Mouse (Mus musculus) limb, embryonic 10.5 days (tissue): ENCODE results near the gene P4hb. TPM values are rescaled to one million over a fixed set of nuclear protein-coding genes. Genes with fewer than 3 reads are reported as not detected.

Experiments
- DNase-seq: peaks from one replicate; pipeline ENCODE4 v3.0.0-alpha.2; 2017; ENCODE audit warnings: low spot score
- H3K27ac ChIP-seq: fragments of 300-500 bp; sonication (generic); 2 replicates; pipeline ENCODE4 v1.5.1; 2016; ENCODE audit warnings: mild to moderate bottlenecking
- H3K27me3 ChIP-seq: fragments of 300-500 bp; sonication (generic); 2 replicates; pipeline ENCODE4 v1.6.1; 2016; ENCODE audit warnings: low read depth, mild to moderate bottlenecking; ENCODE audit not compliant: poor library complexity, severe bottlenecking
- H3K36me3 ChIP-seq: fragments of 300-500 bp; sonication (generic); 2 replicates; pipeline ENCODE4 v1.6.1; 2016; ENCODE audit warnings: mild to moderate bottlenecking, moderate library complexity
- H3K4me1 ChIP-seq: fragments of 300-500 bp; sonication (generic); 2 replicates; pipeline ENCODE4 v1.6.1; 2016
- H3K4me3 ChIP-seq: fragments of 300-500 bp; sonication (generic); 2 replicates; pipeline ENCODE4 v1.5.1; 2016; ENCODE audit warnings: mild to moderate bottlenecking, moderate library complexity
- H3K9me3 ChIP-seq: fragments of 300-500 bp; sonication (generic); replicated peaks from 2 replicates; pipeline ENCODE4 v1.6.1; 2016; ENCODE audit warnings: mild to moderate bottlenecking
- WGBS: fragments of 180-500 bp; shearing (Covaris S2); methylation state at CpG from one replicate; pipeline ENCODE4 v1.1.7; 2016; 5-methylcytosine and 5-hydroxymethylcytosine counted together
- polyA plus RNA-seq: library from polyadenylated mRNA; unstranded; fragments of >200 nt; fragmentation: Nextera tagmentation; extraction: Ambion mirVana; gene quantifications from 2 replicates; pipeline ENCODE4 v1.2.1, GENCODE M21; 2016

The P4hb gene
- polyA plus RNA-seq, 1 experiment from 2014 or later: 656 TPM

DNA sequence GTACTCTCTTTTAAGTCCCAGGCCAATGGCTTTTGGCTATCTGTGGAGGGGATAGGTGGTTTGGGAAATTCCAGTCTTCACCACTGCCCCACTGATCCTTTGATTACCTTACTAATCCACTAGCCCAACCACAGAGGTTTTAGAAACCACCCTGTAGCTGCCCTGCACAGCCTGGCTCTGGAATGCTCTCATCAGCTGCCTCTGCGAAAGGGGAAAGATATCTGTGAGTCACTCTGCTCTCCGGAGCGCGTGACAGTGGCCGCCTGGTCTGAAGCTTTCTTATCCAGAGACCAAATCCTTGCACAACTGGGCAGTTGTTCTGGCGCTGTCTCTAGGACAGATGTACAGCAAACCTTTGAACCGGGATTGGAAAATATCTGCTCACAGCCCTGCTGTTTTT lies 18.2 kb downstream of the P4hb start:
- peaks cover 10% of the 10 kb centered on the region for H3K4me1 ChIP-seq
- peaks cover 21% of the 10 kb centered on the region for H3K36me3 ChIP-seq
- no peaks in the 10 kb centered on the region for H3K27me3 ChIP-seq
- no peak overlapping the region for H3K4me3 ChIP-seq
- H3K9me3 ChIP-seq: no peaks in the 10 kb centered on the region
- 85% methylated on average over 7 of the region's 7 CpGs for WGBS
- no peak overlapping the region for H3K27ac ChIP-seq
- DNase-seq: no peak

DNA sequence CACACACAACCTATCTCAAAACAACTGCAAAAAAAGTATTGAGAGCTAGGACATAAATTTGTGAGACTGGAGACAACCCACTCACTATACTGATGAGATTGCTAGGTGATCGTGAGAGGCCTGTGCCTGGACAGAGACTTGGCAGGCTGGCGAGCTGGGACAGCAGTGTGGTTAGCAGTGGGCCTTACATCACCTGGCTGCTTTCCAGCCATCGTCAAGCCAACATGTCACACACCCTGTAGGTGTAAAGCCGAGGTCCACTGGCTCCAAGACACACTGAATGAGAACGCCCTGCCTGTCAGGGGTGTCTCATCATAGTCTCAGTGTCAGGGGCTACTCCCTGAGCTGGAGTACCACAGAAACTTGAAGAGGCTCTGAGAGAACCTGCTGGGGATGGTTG lies 20.3 kb downstream of the P4hb start:
- Histone ChIP-seq H3K9me3 (no peaks in the 10 kb centered on the region), H3K27ac (no peak overlapping the region), H3K4me3 (no peak overlapping the region), H3K36me3 (peaks cover 7% of the 10 kb centered on the region), H3K4me1 (peaks cover 29% of the 10 kb centered on the region), H3K27me3 (no peaks in the 10 kb centered on the region)
- 83% methylated on average over 5 of the region's 5 CpGs for WGBS
- no peak for DNase-seq

DNA sequence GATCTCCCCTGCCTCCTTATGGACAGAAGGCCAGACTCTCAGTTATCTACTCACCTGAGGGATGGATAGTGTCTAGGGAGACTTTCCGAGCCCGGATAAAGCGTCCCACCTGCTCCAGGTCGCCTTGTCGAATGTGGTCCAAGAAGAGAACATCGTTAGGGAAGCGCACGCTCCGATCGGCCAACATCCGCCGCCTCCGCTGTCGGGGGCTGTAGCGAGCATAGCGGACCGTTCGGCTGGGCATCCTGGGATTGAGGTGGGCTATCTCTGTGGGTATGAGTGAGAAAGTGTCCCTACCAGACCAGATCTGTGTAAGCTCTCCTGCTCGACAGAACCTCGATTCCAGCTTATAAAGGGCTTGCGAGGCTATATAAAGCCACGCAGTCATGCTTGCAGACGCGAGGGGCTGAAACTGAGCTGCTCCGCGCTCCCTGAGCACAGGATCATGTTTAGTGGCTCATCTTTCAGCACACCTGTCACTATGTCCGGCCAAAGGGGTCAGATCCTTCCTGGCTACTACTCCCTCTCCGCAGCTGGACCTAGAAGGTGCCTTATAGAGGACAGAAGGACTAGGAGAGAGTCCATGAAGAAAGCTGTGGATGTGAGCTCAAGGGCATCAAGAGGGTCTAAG lies 22.1 kb downstream of the P4hb start, which contains the start of gene Ppp1r27:
TSS of gene Ppp1r27 (minus strand) at position 323 of the 631 bp plus-strand sequence.
- H3K27ac ChIP-seq: peak within 1 kb of the TSS; percentile 97
- no peak for DNase-seq
- H3K27me3 ChIP-seq: no peaks in the 10 kb centered on the region
- H3K4me1 ChIP-seq: peaks cover 33% of the 10 kb centered on the region
- WGBS: 95% methylated on average over 28 of the region's 28 CpGs
- H3K36me3 ChIP-seq: peaks cover 17% of the 10 kb centered on the region
- no peaks in the 10 kb centered on the region for H3K9me3 ChIP-seq
- H3K4me3 ChIP-seq: peak within 1 kb of the TSS; percentile 91

DNA sequence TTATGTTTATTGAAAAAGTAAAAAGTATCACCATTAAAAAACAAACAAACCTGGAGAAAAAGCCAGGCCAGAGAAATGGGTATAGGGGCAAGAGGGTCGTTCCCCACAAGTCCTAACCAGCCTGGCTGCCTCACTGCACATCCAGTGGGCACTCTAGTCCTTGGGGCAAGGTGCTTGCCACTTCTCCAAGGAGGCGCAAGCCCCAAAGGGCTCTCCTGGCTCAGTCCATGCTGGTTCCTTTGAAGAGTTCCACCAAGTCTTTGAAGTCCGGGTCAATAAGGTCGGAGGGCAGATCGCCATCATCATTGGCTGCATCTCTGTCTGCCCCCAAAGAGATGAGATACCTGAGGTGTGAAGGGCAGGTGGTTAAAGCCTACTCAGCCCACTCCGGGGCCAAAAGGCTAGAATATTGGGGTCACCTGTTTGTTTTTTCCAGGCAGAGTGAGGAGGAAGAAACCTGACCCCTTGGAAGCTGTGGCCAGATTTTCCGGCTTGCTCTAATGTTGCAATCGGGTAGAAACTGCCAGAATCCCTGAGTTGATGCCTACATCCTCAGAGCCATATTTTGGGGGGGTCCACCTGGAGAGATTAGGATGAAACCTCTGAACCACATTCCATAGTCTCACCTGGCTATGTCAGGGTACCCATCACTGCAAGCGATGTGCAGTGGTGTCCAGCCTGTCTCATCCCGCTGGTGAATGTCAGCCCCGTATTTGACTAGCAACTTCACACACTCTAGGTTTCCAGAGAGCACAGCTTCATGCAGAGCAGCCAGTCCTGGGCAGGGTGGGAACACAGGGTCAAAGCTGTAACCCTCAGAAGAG lies 22.9 kb downstream of the P4hb start:
- peaks cover 33% of the 10 kb centered on the region for H3K4me1 ChIP-seq
- H3K4me3 ChIP-seq: peak overlapping the region; percentile 91
- DNase-seq: no peak
- no peaks in the 10 kb centered on the region for H3K27me3 ChIP-seq
- H3K9me3 ChIP-seq: no peaks in the 10 kb centered on the region
- peaks cover 24% of the 10 kb centered on the region for H3K36me3 ChIP-seq
- 69% methylated on average over 11 of the region's 11 CpGs for WGBS
- H3K27ac ChIP-seq: peak overlapping the region; percentile 97

DNA sequence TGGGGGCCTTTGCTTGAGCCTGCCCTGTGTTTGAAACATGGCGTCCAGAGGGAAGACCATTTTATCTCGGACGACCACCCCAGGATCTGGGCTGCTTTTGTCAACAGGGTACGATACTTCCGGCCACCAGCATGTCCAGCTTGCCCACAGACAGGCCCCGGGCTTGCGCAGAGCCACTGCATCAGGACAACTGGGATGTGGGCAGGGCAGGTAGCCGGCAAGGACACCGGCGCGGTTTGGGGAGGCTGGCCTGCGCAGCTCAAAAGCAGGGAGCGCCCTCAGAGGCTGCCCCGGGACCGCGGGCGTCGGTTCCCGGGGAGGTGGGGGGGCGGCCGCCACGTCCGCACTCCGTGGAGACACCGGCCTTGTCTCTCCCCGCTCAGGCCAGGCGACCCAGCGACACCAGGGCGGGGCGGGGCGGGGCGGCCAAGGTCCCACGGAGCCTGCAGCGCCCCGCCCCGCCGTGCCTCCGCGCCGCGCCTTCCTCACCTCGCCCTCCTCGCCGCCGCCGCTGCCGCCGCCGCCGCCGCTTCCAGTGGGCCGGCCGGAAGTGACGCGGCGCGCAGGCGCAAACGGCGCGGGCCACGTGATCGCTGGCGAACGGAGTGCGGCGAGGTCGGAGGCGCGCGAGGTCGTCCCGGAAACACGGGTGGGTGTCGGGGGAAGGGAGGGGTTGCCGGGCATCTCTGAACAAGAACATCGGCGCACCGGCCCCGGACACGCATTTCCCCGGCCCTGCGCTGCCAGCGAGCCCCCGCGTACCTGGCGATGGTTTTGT lies 23.7 kb downstream of the P4hb start, which contains the start of gene Mcrip1:
TSS of gene Mcrip1 (minus strand) at position 560 of the 778 bp plus-strand sequence.
- peaks cover 33% of the 10 kb centered on the region for H3K4me1 ChIP-seq
- WGBS: 2% methylated on average over 79 of the region's 87 CpGs
- H3K36me3 ChIP-seq: peaks cover 33% of the 10 kb centered on the region
- DNase-seq: peak; percentile 96
- H3K9me3 ChIP-seq: no peaks in the 10 kb centered on the region
- H3K27me3 ChIP-seq: no peaks in the 10 kb centered on the region
- H3K4me3 ChIP-seq: peak within 1 kb of the TSS; percentile 91
- H3K27ac ChIP-seq: peak within 1 kb of the TSS; percentile 97

DNA sequence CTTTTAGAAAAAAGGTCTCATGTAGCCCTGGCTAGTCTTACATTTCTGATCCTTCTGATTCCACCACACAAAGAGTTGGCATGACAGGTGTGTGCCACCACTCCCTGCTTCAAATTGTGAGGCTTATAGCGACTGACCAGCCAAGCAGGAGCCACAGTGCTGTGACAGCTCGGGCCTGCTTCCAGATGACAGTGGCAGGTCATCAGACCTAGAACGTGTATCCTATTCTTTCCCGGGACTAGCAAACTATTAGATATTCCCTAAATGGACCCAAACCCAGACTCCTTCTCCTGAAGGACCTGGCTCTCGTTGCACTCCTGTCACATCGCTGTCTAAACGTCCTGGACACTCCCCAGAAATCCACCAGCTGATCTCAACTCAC lies 24.3 kb downstream of the P4hb start:
- H3K9me3 ChIP-seq: no peaks in the 10 kb centered on the region
- H3K36me3 ChIP-seq: peaks cover 38% of the 10 kb centered on the region
- peak overlapping the region; percentile 97 for H3K27ac ChIP-seq
- H3K4me1 ChIP-seq: peaks cover 33% of the 10 kb centered on the region
- H3K27me3 ChIP-seq: no peaks in the 10 kb centered on the region
- peak overlapping the region; percentile 91 for H3K4me3 ChIP-seq
- no peak for DNase-seq
- 32% methylated on average over 7 of the region's 7 CpGs for WGBS

DNA sequence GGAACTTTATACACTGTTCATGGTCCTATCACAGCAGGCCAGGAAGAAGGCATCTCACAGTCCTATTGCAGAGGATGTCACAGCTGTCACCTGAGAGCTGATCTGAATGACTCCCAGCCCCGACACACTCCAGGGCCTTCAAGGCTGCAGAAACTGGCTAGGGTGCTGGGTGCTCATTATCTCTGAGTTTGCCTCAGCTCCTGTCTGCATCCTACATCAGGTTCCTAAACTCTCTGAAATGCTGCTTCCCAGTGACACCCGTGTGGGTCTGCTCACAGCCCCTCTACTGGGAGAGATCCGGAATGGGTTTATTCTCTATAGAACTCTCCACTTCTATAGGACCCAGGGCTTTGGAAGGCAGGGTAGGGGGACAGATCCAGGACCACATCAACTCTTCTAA lies 24.8 kb downstream of the P4hb start:
- H3K27ac ChIP-seq: peak overlapping the region; percentile 97; the same call in 1 of the 2 replicates
- H3K4me3 ChIP-seq: peak overlapping the region; percentile 91
- 89% methylated on average over 3 of the region's 3 CpGs for WGBS
- H3K36me3 ChIP-seq: peaks cover 44% of the 10 kb centered on the region
- H3K9me3 ChIP-seq: no peaks in the 10 kb centered on the region
- H3K4me1 ChIP-seq: peaks cover 33% of the 10 kb centered on the region
- no peak for DNase-seq
- no peaks in the 10 kb centered on the region for H3K27me3 ChIP-seq

DNA sequence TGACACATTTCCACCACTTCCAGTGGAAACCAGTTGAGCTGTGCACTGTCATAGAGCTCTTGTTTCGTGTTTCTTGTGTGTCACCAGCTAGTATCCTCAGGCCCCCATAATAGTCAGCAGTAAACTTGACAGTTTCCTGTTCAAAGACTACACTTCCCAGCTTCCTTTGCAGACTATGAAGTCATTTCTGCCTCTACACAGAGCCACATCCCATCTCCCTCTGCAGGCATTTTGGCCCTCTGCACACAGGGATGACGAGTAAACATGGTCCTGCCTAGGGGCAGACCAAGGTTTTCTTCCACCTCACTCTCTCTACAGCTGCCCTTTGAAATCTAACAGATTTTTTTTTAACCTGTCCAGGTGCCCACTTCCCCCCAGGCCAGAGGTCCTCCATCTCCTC lies 25.6 kb downstream of the P4hb start:
- no peaks in the 10 kb centered on the region for H3K9me3 ChIP-seq

DNA sequence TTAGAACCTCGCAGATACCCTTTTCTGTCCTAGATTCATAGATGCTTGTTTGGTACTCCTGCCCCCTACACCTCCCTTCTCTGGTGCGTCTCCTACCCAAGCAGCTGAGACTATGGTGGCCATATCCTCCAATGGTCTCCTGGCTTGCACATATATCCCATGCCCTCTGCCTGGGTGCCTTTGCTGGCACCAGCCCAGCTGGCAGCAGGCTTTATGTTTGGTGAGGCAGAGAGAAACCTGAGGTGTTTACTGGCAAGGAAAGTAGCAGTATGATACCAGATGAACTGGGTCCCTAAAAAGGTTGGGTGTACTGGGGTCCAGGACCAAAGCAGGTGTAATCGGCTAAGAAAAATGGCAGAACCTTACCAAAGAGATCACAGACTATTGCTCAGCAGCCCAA lies 27.1 kb downstream of the P4hb start:
- 91% methylated on average over 3 of the region's 3 CpGs for WGBS
- Histone ChIP-seq H3K27ac (no peak overlapping the region), H3K4me3 (no peak overlapping the region), H3K9me3 (no peaks in the 10 kb centered on the region), H3K4me1 (peaks cover 33% of the 10 kb centered on the region), H3K27me3 (no peaks in the 10 kb centered on the region), H3K36me3 (peaks cover 59% of the 10 kb centered on the region)
- no peak for DNase-seq

More for the DNA sequence above, 25.6 kb downstream of the P4hb start:
- no peak overlapping the region for H3K4me3 ChIP-seq
- H3K27me3 ChIP-seq: no peaks in the 10 kb centered on the region
- no peak overlapping the region for H3K27ac ChIP-seq
- DNase-seq: no peak
- peaks cover 52% of the 10 kb centered on the region for H3K36me3 ChIP-seq
- whole genome bisulfite sequencing: 73% methylated on average over 2 of the region's 2 CpGs
- H3K4me1 ChIP-seq: peaks cover 33% of the 10 kb centered on the region

DNA sequence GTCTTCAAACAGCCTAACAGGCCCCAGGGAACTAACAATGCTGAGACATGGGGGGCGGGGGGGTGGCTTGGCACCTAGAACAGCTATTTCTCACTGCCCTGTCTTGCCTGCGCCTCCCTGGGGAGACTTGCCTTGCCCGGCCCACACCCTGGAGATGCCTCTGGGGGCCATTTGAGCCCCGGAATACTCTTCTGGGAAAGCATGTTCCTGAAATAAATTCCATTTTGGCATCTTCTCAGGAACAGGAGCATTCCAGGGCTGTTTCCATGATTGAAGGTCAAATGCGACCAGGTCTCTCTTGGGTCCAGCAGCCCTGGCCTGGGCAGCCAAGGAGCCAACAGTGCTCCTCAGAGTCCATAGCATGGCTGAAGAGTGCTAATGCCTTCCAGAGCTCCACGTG lies 30.7 kb downstream of the P4hb start:
- Histone ChIP-seq H3K4me1 (peaks cover 29% of the 10 kb centered on the region), H3K27ac (no peak overlapping the region), H3K9me3 (no peaks in the 10 kb centered on the region), H3K36me3 (peaks cover 52% of the 10 kb centered on the region), H3K4me3 (no peak overlapping the region), H3K27me3 (no peaks in the 10 kb centered on the region)
- WGBS: 84% methylated on average over 6 of the region's 6 CpGs
- no peak for DNase-seq

DNA sequence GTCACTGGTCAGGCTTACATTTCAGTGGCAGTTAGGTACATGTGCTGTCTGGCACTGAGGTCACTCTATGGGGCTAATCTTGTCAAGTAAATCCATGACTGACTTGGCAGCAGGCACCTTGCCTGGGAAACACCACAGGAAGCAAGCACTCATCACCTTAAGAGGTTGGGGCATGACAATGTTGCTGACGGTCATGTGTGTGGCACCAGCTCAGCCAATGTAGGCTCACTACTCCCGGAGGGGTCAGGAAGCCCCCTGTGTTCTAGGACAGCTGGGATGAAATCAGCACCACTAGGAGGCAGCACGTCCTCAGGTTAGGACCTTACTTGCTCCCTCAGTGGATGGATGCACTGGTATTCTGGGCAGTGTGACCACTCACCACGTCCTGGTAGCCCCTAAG lies 31.1 kb downstream of the P4hb start:
- Histone ChIP-seq H3K4me1 (peaks cover 28% of the 10 kb centered on the region), H3K36me3 (peaks cover 49% of the 10 kb centered on the region), H3K4me3 (no peak overlapping the region), H3K27ac (no peak overlapping the region), H3K9me3 (no peaks in the 10 kb centered on the region), H3K27me3 (no peaks in the 10 kb centered on the region)
- DNase-seq: no peak
- WGBS: 44% methylated on average over 4 of the region's 4 CpGs

DNA sequence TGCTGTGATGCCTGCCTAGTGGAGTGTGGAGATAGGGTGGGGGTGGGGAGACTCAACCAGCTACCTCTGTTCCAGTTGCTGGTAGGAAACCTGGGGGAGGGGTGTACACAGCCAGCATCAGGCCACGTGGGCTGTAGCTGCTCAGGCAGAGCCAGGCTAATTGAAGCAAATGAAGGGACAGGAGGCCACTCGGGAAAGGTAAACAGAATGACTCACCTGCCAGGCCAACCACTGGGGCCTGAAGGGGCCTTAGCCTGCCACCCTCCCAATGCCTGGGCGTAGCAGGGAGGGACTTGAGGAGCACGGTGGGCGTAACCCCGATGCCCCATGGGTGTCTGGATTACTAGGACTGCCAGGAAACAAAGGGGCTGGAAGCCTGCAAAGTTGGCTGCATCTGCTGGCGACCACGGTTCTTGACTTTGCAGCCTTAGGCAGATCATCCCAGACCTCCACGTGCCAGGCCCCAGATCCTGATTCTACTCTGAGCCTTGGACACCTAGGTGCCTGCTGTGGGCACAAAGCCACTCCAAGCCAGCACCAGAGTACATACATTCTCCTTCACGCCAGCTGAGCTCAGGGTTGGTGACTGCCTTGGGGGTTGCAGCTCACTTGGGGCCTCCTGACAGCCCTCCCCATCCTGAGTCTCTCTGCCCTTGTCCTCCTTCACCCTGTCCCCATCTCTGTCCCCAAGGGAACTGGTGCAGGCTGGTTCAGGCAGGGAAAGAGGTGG lies 33.6 kb downstream of the P4hb start:
- peaks cover 28% of the 10 kb centered on the region for H3K4me1 ChIP-seq
- 40% methylated on average over 10 of the region's 10 CpGs for WGBS

More for the DNA sequence above, 33.6 kb downstream of the P4hb start:
- Histone ChIP-seq H3K9me3 (no peaks in the 10 kb centered on the region), H3K36me3 (peaks cover 28% of the 10 kb centered on the region), H3K4me3 (peak overlapping the region; percentile 23; the same call in 1 of the 2 replicates), H3K27me3 (peaks cover 14% of the 10 kb centered on the region), H3K27ac (peak overlapping the region; percentile 83)
- DNase-seq: peak; percentile 49
